In the genomic region with DNA sequence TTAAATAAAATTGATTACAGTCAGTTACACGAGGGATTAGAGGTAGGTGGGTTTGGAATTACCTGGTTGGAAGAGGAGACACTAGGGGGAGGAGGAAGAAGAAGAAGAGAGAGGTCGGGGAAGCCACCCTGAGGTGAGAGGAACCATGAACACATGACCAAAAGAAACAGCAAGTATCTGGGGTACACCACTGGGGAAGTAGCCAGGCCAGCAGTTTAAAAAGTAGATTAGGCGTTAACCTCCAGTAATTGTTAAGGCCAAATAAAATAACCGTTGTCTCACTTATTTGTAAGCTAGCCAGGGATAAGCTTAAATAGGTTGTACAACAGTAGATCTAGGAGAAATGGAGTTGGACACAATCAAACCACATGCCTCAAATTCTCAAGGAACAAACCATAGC, we compare ENCODE assay signal across 27 mouse cellular contexts.
"Had no signal": no experiment of that assay in that cellular context is flagged by ENCODE, and none has a peak within 500 bp of the region (broad histone marks: within the 10 kb centered on the region; RNA-seq: fewer than 3 reads in every experiment).

No protein-coding gene starts in this region.

- DNase-seq: cerebellum, adult 9-10 months; cerebellum, adult 9-11 months; cerebellum, postnatal 10 days; cerebellum, postnatal 14 days; cerebellum, postnatal 25 days; cerebellum, postnatal 36 days; embryo, embryonic 11 days; forebrain, postnatal 0 days; gastrocnemius, adult 2 months; gastrocnemius, postnatal 10 days; gastrocnemius, postnatal 14 days; gastrocnemius, postnatal 25 days; gastrocnemius, postnatal 36 days; heart, adult 11 months; heart, adult 18-20 months; heart, adult 2 months had no signal

- H3K9ac ChIP-seq: embryonic facial prominence, embryonic 12.5 days; embryonic facial prominence, embryonic 13.5 days; embryonic facial prominence, embryonic 15.5 days; forebrain, embryonic 12.5 days; forebrain, embryonic 13.5 days; forebrain, embryonic 15.5 days; forebrain, postnatal 0 days had no signal

- H3K27me3 ChIP-seq: embryonic facial prominence, embryonic 12.5 days; embryonic facial prominence, embryonic 13.5 days; embryonic facial prominence, embryonic 15.5 days; forebrain, embryonic 12.5 days; forebrain, embryonic 13.5 days; forebrain, embryonic 15.5 days had no signal

- H3K9me3 ChIP-seq: embryonic facial prominence, embryonic 10.5 days; embryonic facial prominence, embryonic 12.5 days; embryonic facial prominence, embryonic 15.5 days; forebrain, embryonic 10.5 days; forebrain, embryonic 12.5 days; forebrain, embryonic 13.5 days; forebrain, embryonic 15.5 days had no signal

- H3K4me3 ChIP-seq: embryonic facial prominence, embryonic 10.5 days; embryonic facial prominence, embryonic 12.5 days; embryonic facial prominence, embryonic 13.5 days; embryonic facial prominence, embryonic 15.5 days; erythroblast, embryonic 14.5 days; forebrain, embryonic 10.5 days; forebrain, embryonic 12.5 days; forebrain, embryonic 13.5 days; forebrain, embryonic 15.5 days; gastrocnemius, adult 2 months; heart, adult 2 months had no signal

- H3K4me2 ChIP-seq: embryonic facial prominence, embryonic 12.5 days; embryonic facial prominence, embryonic 13.5 days; embryonic facial prominence, embryonic 15.5 days; forebrain, embryonic 12.5 days; forebrain, embryonic 13.5 days; forebrain, embryonic 15.5 days had no signal

- H3K4me1 ChIP-seq: embryonic facial prominence, embryonic 10.5 days; embryonic facial prominence, embryonic 12.5 days; embryonic facial prominence, embryonic 13.5 days; embryonic facial prominence, embryonic 15.5 days; forebrain, embryonic 10.5 days; forebrain, embryonic 12.5 days; forebrain, embryonic 13.5 days; forebrain, embryonic 15.5 days had no signal

- H3K27ac ChIP-seq: embryonic facial prominence, embryonic 10.5 days; embryonic facial prominence, embryonic 12.5 days; embryonic facial prominence, embryonic 13.5 days; embryonic facial prominence, embryonic 15.5 days; forebrain, embryonic 10.5 days; forebrain, embryonic 12.5 days; forebrain, embryonic 13.5 days; forebrain, embryonic 15.5 days; gastrocnemius, adult 2 months; heart, adult 2 months had no signal

- ATAC-seq: forebrain, embryonic 13.5 days; forebrain, embryonic 14.5 days; forebrain, embryonic 15.5 days; forebrain, embryonic 16.5 days; forebrain, postnatal 0 days had no signal

- H3K36me3 ChIP-seq: embryonic facial prominence, embryonic 10.5 days; embryonic facial prominence, embryonic 12.5 days; embryonic facial prominence, embryonic 13.5 days; embryonic facial prominence, embryonic 15.5 days; forebrain, embryonic 10.5 days; forebrain, embryonic 12.5 days; forebrain, embryonic 15.5 days had no signal
